Mouse (Mus musculus) testis, adult 2 months (tissue): ENCODE data around the gene Snd1. TPM values are rescaled to one million over a fixed set of nuclear protein-coding genes. Genes with fewer than 3 reads are reported as not detected.

Experiments
- H3K27ac ChIP-seq: fragments of 200-500 bp; 2 replicates; pipeline ENCODE4 v1.5.1; 2012; ENCODE audit warnings: low read depth, low read length; ENCODE audit not compliant: control insufficient read depth, insufficient read depth
- H3K27me3 ChIP-seq: fragments of 200-500 bp; 2 replicates; pipeline ENCODE4 v1.6.1; 2012; ENCODE audit warnings: mild to moderate bottlenecking, low read length, moderate library complexity; ENCODE audit not compliant: control insufficient read depth, insufficient read depth
- H3K36me3 ChIP-seq: fragments of 200-500 bp; 2 replicates; pipeline ENCODE4 v1.6.1; 2012; ENCODE audit warnings: mild to moderate bottlenecking, low read length; ENCODE audit not compliant: control insufficient read depth, insufficient read depth
- H3K4me1 ChIP-seq: fragments of 200-500 bp; 2 replicates; pipeline ENCODE4 v1.6.1; 2012; ENCODE audit warnings: low read length; ENCODE audit not compliant: control insufficient read depth, insufficient read depth
- H3K4me3 ChIP-seq: fragments of 200-500 bp; 2 replicates; pipeline ENCODE4 v1.5.1; 2012; ENCODE audit warnings: low read depth, mild to moderate bottlenecking, low read length, moderate library complexity, mixed read lengths; ENCODE audit not compliant: control insufficient read depth
- CTCF ChIP-seq: fragments of 200-500 bp; IDR thresholded peaks from 2 replicates; pipeline ENCODE4 v1.5.1; 2012; ENCODE audit warnings: low read depth, mild to moderate bottlenecking, inconsistent platforms, low read length, moderate library complexity; ENCODE audit not compliant: control insufficient read depth, insufficient read depth, insufficient replicate concordance
- POLR2A ChIP-seq: fragments of 200-500 bp; IDR thresholded peaks from 2 replicates; pipeline ENCODE4 v1.6.1; 2012; ENCODE audit warnings: low read depth, mild to moderate bottlenecking, inconsistent platforms, low read length, moderate library complexity; ENCODE audit not compliant: control insufficient read depth
- polyA plus RNA-seq: library from polyadenylated mRNA; depleted of rRNA; stranded (reverse); fragments of >200 nt; gene quantifications from 2 replicates; pipeline ENCODE4 v1.2.3, GENCODE M21; 2012

Snd1 gene
- polyA plus RNA-seq, 1 experiment: 11.4 TPM

DNA sequence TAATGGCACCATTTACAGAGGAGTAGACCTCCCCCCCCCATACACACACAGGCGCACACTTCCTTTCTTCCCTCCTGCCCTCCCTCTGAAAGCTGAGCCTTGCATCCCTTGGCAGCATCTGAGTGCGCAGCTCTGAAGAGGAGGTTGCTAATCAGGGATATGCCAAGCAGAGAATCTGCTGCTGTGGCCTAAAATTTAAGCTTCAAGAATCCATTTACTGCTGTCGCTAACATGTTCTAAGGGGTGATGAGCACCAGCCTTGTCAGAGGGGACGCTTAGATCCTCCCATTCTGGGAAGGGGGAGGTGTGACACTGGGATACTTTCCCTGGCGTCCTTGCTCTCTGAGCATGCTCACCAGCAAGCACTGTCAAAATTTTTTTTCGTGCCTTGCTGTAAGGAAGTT is 67.4 kb downstream of the Snd1 start:
- H3K4me3 ChIP-seq: no peak overlapping the region
- no peaks in the 10 kb centered on the region for H3K4me1 ChIP-seq
- H3K36me3 ChIP-seq: no peaks in the 10 kb centered on the region
- H3K27ac ChIP-seq: no peak overlapping the region
- no peaks in the 10 kb centered on the region for H3K27me3 ChIP-seq
- TF ChIP-seq POLR2A (no peak), CTCF (no peak)

DNA sequence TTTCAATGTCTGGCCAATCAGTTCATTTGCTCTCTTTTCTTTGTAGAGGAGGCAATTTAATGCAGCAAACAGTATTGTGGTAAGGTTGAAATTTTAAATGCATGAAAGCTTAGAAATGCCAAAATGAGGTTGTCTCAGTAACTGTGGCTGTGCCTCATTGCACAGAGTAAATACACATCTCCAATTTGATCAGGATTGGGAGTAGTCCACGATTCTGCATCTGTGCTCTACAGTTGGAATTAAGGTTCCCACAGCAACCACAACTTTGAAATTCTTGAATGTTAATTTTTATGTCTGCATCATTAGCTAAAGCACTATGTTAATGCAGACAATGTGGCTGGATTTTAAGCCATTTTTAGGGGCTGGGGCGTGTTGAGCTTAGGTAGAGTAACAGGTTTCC is 72.0 kb downstream of the Snd1 start:
- Histone ChIP-seq H3K4me3 (no peak overlapping the region), H3K27ac (no peak overlapping the region), H3K4me1 (no peaks in the 10 kb centered on the region), H3K27me3 (no peaks in the 10 kb centered on the region), H3K36me3 (no peaks in the 10 kb centered on the region)
- TF ChIP-seq CTCF: no peak
- TF ChIP-seq POLR2A: no peak

DNA sequence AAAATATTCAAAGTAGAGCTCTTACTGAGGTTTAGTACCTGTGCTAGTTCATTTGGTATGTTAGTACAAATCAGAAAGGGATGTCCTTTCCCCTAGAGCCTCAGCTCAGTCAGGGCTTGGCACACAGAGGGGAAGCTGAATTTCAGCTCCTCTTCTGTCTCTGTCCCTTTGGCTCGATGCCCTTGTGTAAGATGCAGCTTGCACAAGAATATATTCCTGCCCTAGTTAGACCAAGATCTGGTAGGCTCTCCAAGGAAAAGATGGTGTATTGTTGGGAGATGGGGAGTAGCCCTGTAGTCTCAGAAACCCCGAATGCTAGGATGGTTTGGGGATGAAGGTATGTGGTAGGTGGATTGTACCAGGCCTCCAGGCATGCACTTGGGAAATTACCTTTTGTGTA is 74.4 kb downstream of the Snd1 start:
- H3K27ac ChIP-seq: no peak overlapping the region
- no peaks in the 10 kb centered on the region for H3K4me1 ChIP-seq
- no peaks in the 10 kb centered on the region for H3K36me3 ChIP-seq
- no peaks in the 10 kb centered on the region for H3K27me3 ChIP-seq
- TF ChIP-seq CTCF (no peak), POLR2A (no peak)
- H3K4me3 ChIP-seq: no peak overlapping the region

- H3K36me3 ChIP-seq: no peaks in the 10 kb centered on the region
Measured at GRCm38 (mm10) chr6:28550255-28551004, 75.5 kb downstream of the Snd1 start.

GRCm38 (mm10) chr6:28554470-28554869 is 79.5 kb downstream of the Snd1 start:
- H3K27ac ChIP-seq: no peak overlapping the region
- H3K4me1 ChIP-seq: no peaks in the 10 kb centered on the region
- H3K36me3 ChIP-seq: no peaks in the 10 kb centered on the region
- no peaks in the 10 kb centered on the region for H3K27me3 ChIP-seq
- H3K4me3 ChIP-seq: no peak overlapping the region
- TF ChIP-seq CTCF: no peak
- no peak for TF ChIP-seq POLR2A

More at GRCm38 (mm10) chr6:28550255-28551004, 75.5 kb downstream of the Snd1 start:
- Histone ChIP-seq H3K27ac (no peak overlapping the region), H3K27me3 (no peaks in the 10 kb centered on the region), H3K4me1 (no peaks in the 10 kb centered on the region), H3K4me3 (no peak overlapping the region)
- TF ChIP-seq POLR2A: no peak
- TF ChIP-seq CTCF: no peak

DNA sequence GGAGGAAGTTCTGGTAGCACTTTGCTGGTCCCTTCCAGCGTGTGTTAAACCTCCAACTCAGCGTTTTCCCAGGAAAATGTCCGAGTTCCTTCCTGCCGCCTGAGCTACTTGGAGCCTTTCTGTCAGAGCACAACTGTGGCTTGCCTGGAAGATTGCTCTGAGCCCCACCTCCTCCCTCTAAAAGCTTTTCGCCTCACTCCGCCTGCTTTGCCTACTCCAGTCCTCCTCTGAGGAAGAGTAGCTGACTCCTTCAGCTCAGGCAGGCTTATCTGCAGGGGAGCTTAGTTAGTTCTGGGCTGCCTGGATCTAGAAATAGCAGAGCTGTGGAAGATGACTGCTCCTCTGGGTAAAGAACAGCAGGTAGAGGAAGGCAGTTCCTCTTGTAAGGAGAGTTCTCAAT is 80.1 kb downstream of the Snd1 start:
- no peaks in the 10 kb centered on the region for H3K36me3 ChIP-seq
- no peaks in the 10 kb centered on the region for H3K27me3 ChIP-seq
- H3K4me1 ChIP-seq: no peaks in the 10 kb centered on the region
- no peak overlapping the region for H3K27ac ChIP-seq
- no peak for TF ChIP-seq CTCF
- no peak for TF ChIP-seq POLR2A
- H3K4me3 ChIP-seq: no peak overlapping the region

GRCm38 (mm10) chr6:28555428-28555827 is 80.5 kb downstream of the Snd1 start:
- Histone ChIP-seq H3K4me3 (no peak overlapping the region), H3K27me3 (no peaks in the 10 kb centered on the region), H3K36me3 (no peaks in the 10 kb centered on the region), H3K4me1 (no peaks in the 10 kb centered on the region), H3K27ac (no peak overlapping the region)
- no peak for TF ChIP-seq CTCF
- no peak for TF ChIP-seq POLR2A
